10 mouse cellular contexts compared by ENCODE assay signal in the genomic region with DNA sequence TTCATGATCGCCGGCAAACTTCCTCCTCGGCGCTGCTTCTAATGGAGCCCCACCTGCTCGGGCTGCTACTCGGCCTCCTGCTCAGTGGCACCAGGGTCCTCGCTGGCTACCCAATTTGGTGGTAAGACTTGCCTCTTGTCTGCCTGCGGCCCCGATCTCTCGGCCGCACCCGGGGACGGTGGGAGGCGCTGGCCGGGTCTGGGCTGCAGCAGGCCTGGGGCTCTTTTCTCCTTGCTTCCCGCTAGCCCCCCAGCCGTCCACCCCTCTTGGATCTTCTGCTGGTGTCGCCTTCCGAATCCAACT. TPM values are rescaled to one million over a fixed set of nuclear protein-coding genes. Genes with fewer than 3 reads are reported as not detected.
A peak's percentile ranks its signal among the peaks of the same experiment; 100 is the strongest.
DNase-seq lines count a peak whose midpoint lies in the region; ATAC-seq lines count a peak whose summit lies in the region.
"Had no signal": no experiment of that assay in that cellular context is flagged by ENCODE, and none has a peak within 500 bp of the region (broad histone marks: within the 10 kb centered on the region; RNA-seq: fewer than 3 reads in every experiment).

No protein-coding gene starts in this region.

- peak overlapping the region in 1 of 2 experiments; percentile 32; a peak in 3 of 4 replicates for H3K4me3 ChIP-seq in heart, embryonic 14.5 days (ENCODE audit: control insufficient read depth in 1 of 2, insufficient read depth in 1 of 2, low read depth in 1 of 2, low read length in 2 of 2)
- H3K4me3 ChIP-seq in hindbrain, embryonic 12.5 days = peak overlapping the region; percentile 46
- H3K4me3 ChIP-seq in midbrain, embryonic 12.5 days = peak overlapping the region; percentile 54

- no peak for ATAC-seq in heart, embryonic 14.5 days (ENCODE audit: insufficient number of reproducible peaks, insufficient read depth, low FRiP score, low read depth)
- peak; percentile 27; the same call in 1 of the 2 replicates for ATAC-seq in hindbrain, embryonic 12.5 days (ENCODE audit: low FRiP score)
- peak; percentile 28; the same call in 1 of the 2 replicates for ATAC-seq in midbrain, embryonic 12.5 days (ENCODE audit: low FRiP score, low read depth)

- H3K27ac ChIP-seq in heart, embryonic 14.5 days (replicated peaks in 1 of 2; ENCODE audit: control insufficient read depth in 1 of 2, insufficient read depth in 1 of 2, low read depth in 2 of 2, low read length in 2 of 2) = no peak overlapping the region
- no peak overlapping the region; the same call in 1 of the 2 replicates for H3K27ac ChIP-seq in hindbrain, embryonic 12.5 days
- H3K27ac ChIP-seq in midbrain, embryonic 12.5 days (replicated peaks) = peak overlapping the region; percentile 65
- H3K27ac ChIP-seq: liver, embryonic 15.5 days had no signal

- under 1% methylated on average over 19 of the region's 19 CpGs for WGBS in heart, embryonic 14.5 days
- under 1% methylated on average over 19 of the region's 19 CpGs for WGBS in hindbrain, embryonic 12.5 days
- WGBS in midbrain, embryonic 12.5 days = 1% methylated on average over 19 of the region's 19 CpGs

- DNase-seq in heart, postnatal 14 days = no peak
- peak; percentile 46 for DNase-seq in embryo, embryonic 11 days
- DNase-seq in thymus, postnatal 10 days (ENCODE audit: low spot score in 2 of 2) = no peak
- no peak for DNase-seq in left cerebral cortex, postnatal 4 days
- DNase-seq in B cell, adult 2 months = no peak

- no peaks in the 10 kb centered on the region for H3K9me3 ChIP-seq in heart, embryonic 14.5 days (ENCODE audit: control insufficient read depth, low read length)
- no peaks in the 10 kb centered on the region for H3K9me3 ChIP-seq in hindbrain, embryonic 12.5 days (replicated peaks)
- no peaks in the 10 kb centered on the region for H3K9me3 ChIP-seq in midbrain, embryonic 12.5 days
- H3K9me3 ChIP-seq: liver, embryonic 15.5 days had no signal

- no peak overlapping the region for H3K9ac ChIP-seq in heart, embryonic 14.5 days (ENCODE audit: low read length)
- peak overlapping the region; percentile 63 for H3K9ac ChIP-seq in hindbrain, embryonic 12.5 days
- H3K9ac ChIP-seq in midbrain, embryonic 12.5 days (replicated peaks) = peak overlapping the region; percentile 67
- H3K9ac ChIP-seq: liver, embryonic 15.5 days had no signal

- H3K36me3 ChIP-seq in heart, embryonic 14.5 days (ENCODE audit: control insufficient read depth, insufficient read depth, low read length) = no peaks in the 10 kb centered on the region
- no peaks in the 10 kb centered on the region for H3K36me3 ChIP-seq in hindbrain, embryonic 12.5 days
- H3K36me3 ChIP-seq in midbrain, embryonic 12.5 days = no peaks in the 10 kb centered on the region
- H3K36me3 ChIP-seq: liver, embryonic 15.5 days had no signal

- intact Hi-C loops in heart, postnatal 14 days (cut with DNase I) = no loop called here
- intact Hi-C loops in left cerebral cortex, postnatal 4 days (cut with DNase I) = no loop called here

- peaks cover 93% of the 10 kb centered on the region for H3K27me3 ChIP-seq in heart, embryonic 14.5 days (ENCODE audit: control insufficient read depth, insufficient read depth, low read length)
- H3K27me3 ChIP-seq in hindbrain, embryonic 12.5 days = peaks cover 85% of the 10 kb centered on the region
- peaks cover 86% of the 10 kb centered on the region for H3K27me3 ChIP-seq in midbrain, embryonic 12.5 days

- H3K4me1 ChIP-seq in heart, embryonic 14.5 days (ENCODE audit: control insufficient read depth in 2 of 2, insufficient read depth in 2 of 2, low read length in 2 of 2) = peaks cover 2 to 13% of the 10 kb centered on the region in 2 experiments; a peak in 3 of 4 replicates
- peaks cover 50% of the 10 kb centered on the region for H3K4me1 ChIP-seq in hindbrain, embryonic 12.5 days
- H3K4me1 ChIP-seq in midbrain, embryonic 12.5 days = peaks cover 58% of the 10 kb centered on the region
- H3K4me1 ChIP-seq: liver, embryonic 15.5 days had no signal

- peak overlapping the region; percentile 58 for H3K4me2 ChIP-seq in heart, embryonic 14.5 days (ENCODE audit: low read length)
- peak overlapping the region; percentile 75 for H3K4me2 ChIP-seq in hindbrain, embryonic 12.5 days (replicated peaks)
- H3K4me2 ChIP-seq in midbrain, embryonic 12.5 days (replicated peaks) = peak overlapping the region; percentile 83

RNA-seq across cellular contexts. Expression of a gene that starts 0.2 kb away (rescaled TPM):
- polyA plus RNA-seq in heart, embryonic 14.5 days (2014; fragmentation: Nextera tagmentation; extraction: Ambion mirVana) = not detected in 2 replicates
- not detected for total RNA-seq in heart, postnatal 14 days (2021)
- polyA plus RNA-seq in hindbrain, embryonic 12.5 days (2016; fragmentation: Nextera tagmentation; extraction: Ambion mirVana) = 8.0 and 8.7 TPM in 2 replicates
- polyA plus RNA-seq in midbrain, embryonic 12.5 days (2016; fragmentation: Nextera tagmentation; extraction: Ambion mirVana) = 16.4 and 21.3 TPM in 2 replicates
- total RNA-seq in left cerebral cortex, postnatal 4 days (2021) = 1 to 10 TPM; 2.5 to 2.8 TPM
- total RNA-seq: gastrocnemius, adult 18-20 months had no signal
- polyA plus RNA-seq: liver, embryonic 15.5 days had no signal

RNA-seq across cellular contexts. Expression of a gene that starts 24.6 kb away (rescaled TPM):
- 0.45 and 0.65 TPM in 2 replicates for polyA plus RNA-seq in heart, embryonic 14.5 days (2014; fragmentation: Nextera tagmentation; extraction: Ambion mirVana)
- under 1 TPM; 0.80 to 0.84 TPM for total RNA-seq in heart, postnatal 14 days (2021)
- 0.77 and 0.88 TPM in 2 replicates for polyA plus RNA-seq in hindbrain, embryonic 12.5 days (2016; fragmentation: Nextera tagmentation; extraction: Ambion mirVana)
- polyA plus RNA-seq in midbrain, embryonic 12.5 days (2016; fragmentation: Nextera tagmentation; extraction: Ambion mirVana) = 0.72 and 0.84 TPM in 2 replicates
- total RNA-seq in left cerebral cortex, postnatal 4 days (2021) = not detected
